ENCODE assay signal across 20 mouse cellular contexts in genomic region chr3:78986726-78987125, GRCm38 (mm10).
DNase-seq lines count a peak whose midpoint lies in the region; ATAC-seq and TF ChIP-seq lines count a peak whose summit lies in the region.
"Had no signal": no experiment of that assay in that cellular context is flagged by ENCODE, and none has a peak within 500 bp of the region (broad histone marks: within the 10 kb centered on the region; RNA-seq: fewer than 3 reads in every experiment).

No protein-coding gene starts in this region.

- H3K4me2 ChIP-seq in kidney, postnatal 0 days (ENCODE audit: low read length), result no peak overlapping the region
- H3K4me2 ChIP-seq in midbrain, postnatal 0 days (ENCODE audit: low read depth, low read length, poor library complexity, severe bottlenecking), result no peak overlapping the region
- H3K4me2 ChIP-seq in midbrain, embryonic 16.5 days (ENCODE audit: low read length), result no peak overlapping the region
- H3K4me2 ChIP-seq: heart, embryonic 13.5 days; hindbrain, embryonic 13.5 days had no signal

- no peaks in the 10 kb centered on the region for H3K27me3 ChIP-seq in kidney, postnatal 0 days (ENCODE audit: insufficient read depth, low read length)
- no peaks in the 10 kb centered on the region for H3K27me3 ChIP-seq in midbrain, postnatal 0 days (ENCODE audit: insufficient read depth, low read length)
- no peaks in the 10 kb centered on the region for H3K27me3 ChIP-seq in midbrain, embryonic 16.5 days (ENCODE audit: control insufficient read depth, insufficient read depth, low read depth, low read length)
- H3K27me3 ChIP-seq: heart, embryonic 13.5 days; hindbrain, embryonic 13.5 days had no signal

- ATAC-seq in kidney, postnatal 0 days (replicated peaks; ENCODE audit: low FRiP score, low read depth), result no peak
- no peak for ATAC-seq in midbrain, postnatal 0 days (ENCODE audit: low FRiP score)
- ATAC-seq in midbrain, embryonic 16.5 days, result no peak
- 0 out of 2 replicates have a peak, but pooled peaks have one; percentile 23 for ATAC-seq in megakaryocyte progenitor cell, adult 5-6 weeks (replicated peaks; ENCODE audit: poor library complexity)
- ATAC-seq: forebrain, embryonic 14.5 days; hindbrain, postnatal 0 days had no signal

- no peaks in the 10 kb centered on the region for H3K36me3 ChIP-seq in kidney, postnatal 0 days (ENCODE audit: insufficient read depth, low read length)
- no peaks in the 10 kb centered on the region for H3K36me3 ChIP-seq in midbrain, postnatal 0 days (ENCODE audit: insufficient read depth, low read length)
- no peaks in the 10 kb centered on the region for H3K36me3 ChIP-seq in midbrain, embryonic 16.5 days (ENCODE audit: control insufficient read depth, insufficient read depth, low read length)
- H3K36me3 ChIP-seq: embryonic facial prominence, embryonic 10.5 days; forebrain, embryonic 10.5 days; heart, embryonic 13.5 days; hindbrain, embryonic 13.5 days had no signal

- H3K4me1 ChIP-seq in kidney, postnatal 0 days (replicated peaks; ENCODE audit: insufficient read depth, low read length), result no peaks in the 10 kb centered on the region
- no peaks in the 10 kb centered on the region for H3K4me1 ChIP-seq in midbrain, postnatal 0 days (ENCODE audit: insufficient read depth, low read length)
- no peaks in the 10 kb centered on the region for H3K4me1 ChIP-seq in midbrain, embryonic 16.5 days (ENCODE audit: control insufficient read depth, insufficient read depth, low read length)
- H3K4me1 ChIP-seq: embryonic facial prominence, embryonic 10.5 days; forebrain, embryonic 10.5 days; hindbrain, embryonic 13.5 days had no signal

- WGBS in kidney, postnatal 0 days, result 70% methylated on average over 6 of the region's 7 CpGs
- WGBS in midbrain, postnatal 0 days, result 78% methylated on average over 6 of the region's 7 CpGs
- 75% methylated on average over 6 of the region's 7 CpGs for WGBS in midbrain, embryonic 16.5 days

- no peak overlapping the region for H3K4me3 ChIP-seq in kidney, postnatal 0 days (replicated peaks; ENCODE audit: low read depth, low read length)
- no peak overlapping the region for H3K4me3 ChIP-seq in midbrain, postnatal 0 days (ENCODE audit: low read depth, low read length)
- H3K4me3 ChIP-seq in midbrain, embryonic 16.5 days (ENCODE audit: low read depth, low read length), result no peak overlapping the region
- H3K4me3 ChIP-seq: embryonic facial prominence, embryonic 10.5 days; forebrain, embryonic 10.5 days; heart, embryonic 13.5 days; hindbrain, embryonic 13.5 days had no signal

- no peak overlapping the region for H3K9ac ChIP-seq in kidney, postnatal 0 days (ENCODE audit: low read depth, low read length)
- no peak overlapping the region for H3K9ac ChIP-seq in midbrain, postnatal 0 days (replicated peaks; ENCODE audit: low read length, poor library complexity, severe bottlenecking)
- H3K9ac ChIP-seq in midbrain, embryonic 16.5 days (ENCODE audit: low read depth, low read length), result no peak overlapping the region
- H3K9ac ChIP-seq: heart, embryonic 13.5 days; hindbrain, embryonic 13.5 days had no signal

- no peak overlapping the region for H3K27ac ChIP-seq in kidney, postnatal 0 days
- H3K27ac ChIP-seq in midbrain, postnatal 0 days (ENCODE audit: low read depth, low read length), result no peak overlapping the region
- no peak overlapping the region for H3K27ac ChIP-seq in midbrain, embryonic 16.5 days (ENCODE audit: low read length)
- H3K27ac ChIP-seq: embryonic facial prominence, embryonic 10.5 days; forebrain, embryonic 10.5 days; heart, embryonic 13.5 days; hindbrain, embryonic 13.5 days; hindbrain, postnatal 0 days had no signal

- no peaks in the 10 kb centered on the region for H3K9me3 ChIP-seq in kidney, postnatal 0 days (replicated peaks; ENCODE audit: low read length)
- no peaks in the 10 kb centered on the region for H3K9me3 ChIP-seq in midbrain, postnatal 0 days (ENCODE audit: low read length)
- H3K9me3 ChIP-seq in midbrain, embryonic 16.5 days (replicated peaks; ENCODE audit: control insufficient read depth, low read length, poor library complexity, severe bottlenecking), result no peaks in the 10 kb centered on the region
- H3K9me3 ChIP-seq: embryonic facial prominence, embryonic 10.5 days; forebrain, embryonic 10.5 days; heart, embryonic 13.5 days; hindbrain, embryonic 13.5 days had no signal

- peak; percentile 6 for DNase-seq in kidney, postnatal 0 days (ENCODE audit: low spot score)
- no peak for DNase-seq in kidney, postnatal 25 days
- DNase-seq in midbrain, postnatal 0 days (ENCODE audit: low spot score), result no peak
- DNase-seq in R1 (ENCODE audit: low read depth, low spot score), result peak; percentile 51
- DNase-seq in urinary bladder, adult 2 months (ENCODE audit: low spot score), result no peak
- DNase-seq in MN1 (ENCODE audit: low spot score), result no peak
- DNase-seq: adrenal gland, postnatal 10 days; cerebellum, adult 11 months; cerebellum, adult 9-10 months; cerebellum, postnatal 25 days; gastrocnemius, postnatal 10 days; heart, postnatal 10 days had no signal

- TF ChIP-seq CTCF in kidney, postnatal 0 days (IDR thresholded peaks at IDR 0.05; ENCODE audit: low read depth), result peak; percentile 29; the same call in 1 of the 2 replicates
- peak; percentile 17; the same call in 1 of the 2 replicates for TF ChIP-seq CTCF in midbrain, postnatal 0 days (IDR thresholded peaks at IDR 0.05)

Comparison
In these comparisons a context has a peak if more than half of its experiments do, and no peak if none do; other contexts are left out.
1. DNase-seq: peak in kidney, postnatal 0 days (single experiment) and R1 (single experiment); none in kidney, postnatal 25 days (0 of 2), midbrain, postnatal 0 days (single experiment), urinary bladder, adult 2 months (single experiment) and MN1 (single experiment).